1 mouse cellular context compared by ENCODE assay signal in genomic region chr1:130066193-130066959, GRCm38 (mm10).
TF ChIP-seq lines count a peak whose summit lies in the region.

No protein-coding gene starts in this region.

TF ChIP-seq in MEL, 35 proteins besides CTCF, POLR2A, EP300 and RAD21 (continued from another document):
- TF ChIP-seq ZNF384 (IDR thresholded peaks at IDR 0.05; ENCODE audit: low read depth, low read length), result no peak
